ENCODE assay signal across 16 mouse cellular contexts in genomic region chr11:59421967-59422366, GRCm38 (mm10). TPM values are rescaled to one million over a fixed set of nuclear protein-coding genes. Genes with fewer than 3 reads are reported as not detected.
DNase-seq lines count a peak whose midpoint lies in the region; ATAC-seq and TF ChIP-seq lines count a peak whose summit lies in the region.
"Had no signal": no experiment of that assay in that cellular context is flagged by ENCODE, and none has a peak within 500 bp of the region (broad histone marks: within the 10 kb centered on the region; RNA-seq: fewer than 3 reads in every experiment).

No protein-coding gene starts in this region.

- DNase-seq in heart, postnatal 0 days (ENCODE audit: low spot score), result no peak
- no peak for DNase-seq in heart, adult 18-20 months
- DNase-seq in lung, postnatal 0 days (ENCODE audit: low spot score), result peak; percentile 45
- DNase-seq in lung, postnatal 25 days (ENCODE audit: low spot score), result no peak
- DNase-seq in spleen, postnatal 14 days (ENCODE audit: low spot score in 2 of 2), result no peak
- DNase-seq in right cerebral cortex, adult 2 months (ENCODE audit: low spot score in 2 of 2), result no peak
- DNase-seq: adrenal gland, postnatal 14 days; cerebellum, adult 11 months; retina, postnatal 1 day had no signal

- no peak for TF ChIP-seq POLR2A in bone marrow macrophage, adult 2 months (IDR thresholded peaks at IDR 0.05; ENCODE audit: borderline replicate concordance, low read depth, low read length)

- H3K4me3 ChIP-seq in heart, postnatal 0 days (ENCODE audit: low read depth, low read length), result no peak overlapping the region
- H3K4me3 ChIP-seq in lung, postnatal 0 days (ENCODE audit: low read depth, low read length), result no peak overlapping the region
- H3K4me3 ChIP-seq in bone marrow macrophage, adult 2 months (ENCODE audit: insufficient read depth, low read length), result no peak overlapping the region
- H3K4me3 ChIP-seq: lung, embryonic 15.5 days had no signal

- H3K9ac ChIP-seq in heart, postnatal 0 days (replicated peaks; ENCODE audit: low read depth, low read length), result no peak overlapping the region
- H3K9ac ChIP-seq in lung, postnatal 0 days (replicated peaks; ENCODE audit: low read depth), result no peak overlapping the region
- H3K9ac ChIP-seq: lung, embryonic 15.5 days had no signal

- no peak overlapping the region for H3K4me2 ChIP-seq in heart, postnatal 0 days (ENCODE audit: low read depth, low read length)
- no peak overlapping the region for H3K4me2 ChIP-seq in lung, postnatal 0 days (replicated peaks; ENCODE audit: low read depth, low read length)
- H3K4me2 ChIP-seq: lung, embryonic 15.5 days had no signal

- WGBS in heart, postnatal 0 days, result 85% methylated on average over 2 of the region's 2 CpGs
- 84% methylated on average over 2 of the region's 2 CpGs for WGBS in lung, postnatal 0 days

- no peak for ATAC-seq in heart, postnatal 0 days (ENCODE audit: insufficient read depth, low read depth)
- peak; percentile 32; the same call in 1 of the 2 replicates for ATAC-seq in lung, postnatal 0 days
- peak; percentile 10 for ATAC-seq in megakaryocyte progenitor cell, adult 5-6 weeks (replicated peaks; ENCODE audit: poor library complexity)

- H3K27me3 ChIP-seq in heart, postnatal 0 days (ENCODE audit: control insufficient read depth, insufficient read depth, low read length), result no peaks in the 10 kb centered on the region
- no peaks in the 10 kb centered on the region for H3K27me3 ChIP-seq in lung, postnatal 0 days (replicated peaks; ENCODE audit: insufficient read depth, low read length)
- H3K27me3 ChIP-seq: lung, embryonic 15.5 days had no signal

- peaks cover 44% of the 10 kb centered on the region; the same call in 1 of the 2 replicates for H3K36me3 ChIP-seq in heart, postnatal 0 days (replicated peaks; ENCODE audit: control insufficient read depth, insufficient read depth, low read length)
- no peaks in the 10 kb centered on the region; the same call in 1 of the 2 replicates for H3K36me3 ChIP-seq in lung, postnatal 0 days (ENCODE audit: insufficient read depth, low read length)

- TF ChIP-seq EP300 in heart, postnatal 0 days (IDR thresholded peaks at IDR 0.05; ENCODE audit: low read depth), result no peak
- no peak for TF ChIP-seq EP300 in lung, postnatal 0 days (IDR thresholded peaks at IDR 0.05)

- no peaks in the 10 kb centered on the region for H3K9me3 ChIP-seq in heart, postnatal 0 days (replicated peaks; ENCODE audit: control insufficient read depth, low read length)
- H3K9me3 ChIP-seq in lung, postnatal 0 days (ENCODE audit: low read length), result no peaks in the 10 kb centered on the region
- H3K9me3 ChIP-seq: lung, embryonic 15.5 days had no signal

- peak overlapping the region; percentile 48; the same call in 1 of the 2 replicates for H3K27ac ChIP-seq in heart, postnatal 0 days (ENCODE audit: low read depth)
- H3K27ac ChIP-seq in lung, postnatal 0 days (ENCODE audit: low read length), result peak overlapping the region; percentile 32; the same call in 1 of the 2 replicates
- H3K27ac ChIP-seq in bone marrow macrophage, adult 2 months (ENCODE audit: insufficient read depth, low read depth, low read length), result 0 out of 2 replicates have a peak overlapping the region, but pooled peaks have one; percentile 7
- H3K27ac ChIP-seq: lung, embryonic 15.5 days had no signal

- TF ChIP-seq CTCF in heart, postnatal 0 days (IDR thresholded peaks at IDR 0.05; ENCODE audit: low read depth), result no peak
- TF ChIP-seq CTCF in lung, postnatal 0 days (IDR thresholded peaks at IDR 0.05), result peak; percentile 43
- no peak for TF ChIP-seq CTCF in bone marrow macrophage, adult 2 months (IDR thresholded peaks at IDR 0.05; ENCODE audit: low read depth, low read length)

- H3K4me1 ChIP-seq in heart, postnatal 0 days (ENCODE audit: control insufficient read depth, insufficient read depth), result 0 out of 2 replicates have a peak, but pooled peaks cover 3% of the 10 kb centered on the region
- H3K4me1 ChIP-seq in lung, postnatal 0 days (ENCODE audit: insufficient read depth, low read depth, low read length), result no peaks in the 10 kb centered on the region; the same call in 1 of the 2 replicates
- H3K4me1 ChIP-seq in bone marrow macrophage, adult 2 months (ENCODE audit: control insufficient read depth, insufficient read depth, low read length), result peaks cover 43% of the 10 kb centered on the region
- H3K4me1 ChIP-seq: lung, embryonic 15.5 days had no signal

RNA-seq across cellular contexts. Expression of gene Jmjd4, which starts 27.9 kb away (rescaled TPM):
- 11.8 and 15.1 TPM in 2 replicates for total RNA-seq in heart, postnatal 0 days (2014; rRNA removed; ENCODE audit: low replicate concordance)
- polyA plus RNA-seq in heart, postnatal 0 days (2015; fragmentation: Nextera tagmentation; extraction: Ambion mirVana), result 7.6 and 8.9 TPM in 2 replicates
- 10 to 100 TPM; 11.1 to 12.0 TPM for total RNA-seq in heart, adult 18-20 months (2021)
- 5.5 and 5.7 TPM in 2 replicates for polyA plus RNA-seq in lung, postnatal 0 days (2015; fragmentation: Nextera tagmentation; extraction: Ambion mirVana)
- 3.2 and 3.3 TPM in 2 replicates for polyA plus RNA-seq in bone marrow macrophage, adult 2 months (2012; ENCODE audit: insufficient read depth, insufficient read length, missing spikeins)
- total RNA-seq in megakaryocyte progenitor cell, adult 5-6 weeks (2015), result 4.8 and 5.5 TPM in 2 replicates
- 6.4 TPM in 2 replicates for total RNA-seq in megakaryocyte progenitor cell, adult 5-6 weeks (2017)

RNA-seq across cellular contexts. Expression of gene Snap47, which starts 29.0 kb away (rescaled TPM):
- 47.1 and 87.2 TPM in 2 replicates for total RNA-seq in heart, postnatal 0 days (2014; rRNA removed; ENCODE audit: low replicate concordance)
- 57.9 and 60.4 TPM in 2 replicates for polyA plus RNA-seq in heart, postnatal 0 days (2015; fragmentation: Nextera tagmentation; extraction: Ambion mirVana)
- total RNA-seq in heart, adult 18-20 months (2021), result 10 to 100 TPM; 39.1 to 43.4 TPM
- 54.0 and 56.7 TPM in 2 replicates for polyA plus RNA-seq in lung, postnatal 0 days (2015; fragmentation: Nextera tagmentation; extraction: Ambion mirVana)
- 17.1 and 18.0 TPM in 2 replicates for polyA plus RNA-seq in bone marrow macrophage, adult 2 months (2012; ENCODE audit: insufficient read depth, insufficient read length, missing spikeins)
- total RNA-seq in megakaryocyte progenitor cell, adult 5-6 weeks (2015), result 4.9 and 7.0 TPM in 2 replicates
- 6.2 and 7.8 TPM in 2 replicates for total RNA-seq in megakaryocyte progenitor cell, adult 5-6 weeks (2017)

RNA-seq across cellular contexts. Expression of gene Prss38, which starts 46.5 kb away (rescaled TPM):
- total RNA-seq in heart, postnatal 0 days (2014; rRNA removed; ENCODE audit: low replicate concordance), result not detected in 2 replicates
- not detected in 2 replicates for polyA plus RNA-seq in heart, postnatal 0 days (2015; fragmentation: Nextera tagmentation; extraction: Ambion mirVana)
- not detected for total RNA-seq in heart, adult 18-20 months (2021)
- polyA plus RNA-seq in lung, postnatal 0 days (2015; fragmentation: Nextera tagmentation; extraction: Ambion mirVana), result not detected in 2 replicates
- not detected in 2 replicates for polyA plus RNA-seq in bone marrow macrophage, adult 2 months (2012; ENCODE audit: insufficient read depth, insufficient read length, missing spikeins)
- not detected in 2 replicates for total RNA-seq in megakaryocyte progenitor cell, adult 5-6 weeks (2015)
- total RNA-seq in megakaryocyte progenitor cell, adult 5-6 weeks (2017), result not detected in 2 replicates
- total RNA-seq: adrenal gland, postnatal 14 days; heart, postnatal 25 days; layer of hippocampus, postnatal 25 days had no signal
- polyA plus RNA-seq: intestine, embryonic 14.5 days; limb, embryonic 11.5 days; lung, embryonic 15.5 days had no signal

RNA-seq across cellular contexts. Expression of gene Zfp867, which starts 50.3 kb away (rescaled TPM):
- 4.1 and 8.3 TPM in 2 replicates for total RNA-seq in heart, postnatal 0 days (2014; rRNA removed; ENCODE audit: low replicate concordance)
- polyA plus RNA-seq in heart, postnatal 0 days (2015; fragmentation: Nextera tagmentation; extraction: Ambion mirVana), result 6.4 and 6.5 TPM in 2 replicates
- 1 to 10 TPM; 2.5 to 3.2 TPM for total RNA-seq in heart, adult 18-20 months (2021)
- polyA plus RNA-seq in lung, postnatal 0 days (2015; fragmentation: Nextera tagmentation; extraction: Ambion mirVana), result 7.3 and 7.4 TPM in 2 replicates
- polyA plus RNA-seq in bone marrow macrophage, adult 2 months (2012; ENCODE audit: insufficient read depth, insufficient read length, missing spikeins), result 2.1 and 2.3 TPM in 2 replicates
- 1.8 and 1.9 TPM in 2 replicates for total RNA-seq in megakaryocyte progenitor cell, adult 5-6 weeks (2015)
- total RNA-seq in megakaryocyte progenitor cell, adult 5-6 weeks (2017), result 0.58 and 2.7 TPM in 2 replicates
